Mouse (Mus musculus) right cerebral cortex, postnatal 4 days (tissue): ENCODE measurements around the gene Fer.
A peak's percentile ranks its signal among the peaks of the same experiment; 100 is the strongest.

ENCODE experiments used
- DNase-seq: peaks from one replicate; pipeline ENCODE4 v3.0.0-alpha.2; 2022

Gene Fer

DNA sequence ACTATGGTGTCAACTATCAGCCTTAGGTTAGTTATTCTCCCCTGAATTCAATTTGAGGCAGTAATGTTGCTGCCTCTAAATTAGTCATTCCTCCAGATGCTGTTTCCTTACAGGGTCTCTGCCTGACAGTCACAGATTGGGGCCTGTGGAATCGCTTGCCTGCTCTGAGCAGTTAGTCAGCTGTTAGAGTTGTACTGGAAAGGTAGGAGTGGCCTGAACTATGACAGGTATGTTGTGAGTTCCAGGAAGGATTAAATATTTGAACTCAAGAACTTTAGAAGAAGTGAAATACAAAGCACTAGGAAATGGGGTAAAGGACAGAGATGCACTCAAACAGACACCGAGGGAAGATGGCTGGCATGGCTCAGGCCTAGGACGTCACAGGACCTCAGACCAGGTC lies 233.9 kb downstream of the Fer start:
- no peak for DNase-seq

DNA sequence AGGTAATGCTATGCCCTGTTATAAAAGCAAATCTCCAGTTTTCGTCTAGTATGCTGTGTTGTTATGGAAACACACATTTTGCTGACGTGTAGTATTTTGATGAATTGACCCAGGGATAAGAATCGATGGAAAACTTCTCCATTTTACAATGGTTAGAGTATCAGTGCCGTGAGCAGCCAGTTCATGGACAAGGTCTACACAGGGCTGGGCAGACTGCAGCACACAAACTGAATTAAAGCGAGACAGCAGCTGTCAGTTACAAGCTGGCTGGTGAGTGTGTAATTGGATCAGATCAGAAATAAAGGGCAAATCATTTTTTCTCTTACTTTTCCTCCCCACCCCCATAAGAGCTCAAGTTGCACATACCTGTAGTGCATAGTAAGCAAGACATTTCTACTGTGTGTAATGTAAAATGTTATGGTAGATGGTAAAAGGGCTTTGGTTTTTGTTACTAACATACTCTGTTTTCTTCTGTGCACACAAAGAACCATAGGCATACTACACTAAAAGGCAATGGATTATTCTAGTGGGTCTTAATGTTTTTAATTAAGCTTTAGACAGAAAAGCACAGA lies 235.0 kb downstream of the Fer start:
- no peak for DNase-seq

DNA sequence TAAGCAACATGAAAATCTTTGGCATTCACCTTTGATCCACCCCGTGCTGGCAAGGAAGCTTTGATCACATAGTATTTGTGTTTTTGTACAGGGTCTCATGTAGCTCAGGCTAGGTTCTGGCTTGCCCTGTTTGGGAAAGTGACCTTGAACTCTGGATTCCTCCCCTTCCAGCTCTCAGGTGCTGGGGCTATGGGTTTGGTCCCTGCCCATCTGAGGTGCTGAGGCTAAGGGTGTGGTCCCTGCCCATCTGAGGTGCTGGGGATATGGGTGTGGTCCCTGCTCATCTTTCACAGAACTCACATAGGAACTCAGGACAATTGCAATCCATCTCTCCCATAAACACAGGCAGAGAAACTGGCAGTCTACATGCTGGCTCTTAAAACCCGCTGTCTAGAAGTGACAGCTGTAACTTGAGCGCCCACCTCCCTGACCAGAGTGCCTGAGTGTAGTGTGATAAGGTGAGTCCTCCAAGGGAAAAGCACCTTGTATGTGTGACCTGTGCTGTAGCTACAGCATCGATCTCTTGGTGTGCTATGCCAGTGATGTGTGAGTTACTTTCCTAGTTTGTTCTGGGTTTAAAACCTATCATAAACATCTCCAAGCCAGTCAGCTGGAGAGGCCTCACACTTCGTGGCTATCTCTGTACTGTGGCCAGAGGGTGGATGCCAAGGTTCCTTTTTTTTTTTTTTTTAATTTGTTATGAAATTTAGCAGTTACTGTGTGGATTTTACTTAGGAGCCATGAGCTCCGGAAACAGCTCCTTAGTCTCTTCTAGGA lies 236.7 kb downstream of the Fer start:
- DNase-seq, result no peak

DNA sequence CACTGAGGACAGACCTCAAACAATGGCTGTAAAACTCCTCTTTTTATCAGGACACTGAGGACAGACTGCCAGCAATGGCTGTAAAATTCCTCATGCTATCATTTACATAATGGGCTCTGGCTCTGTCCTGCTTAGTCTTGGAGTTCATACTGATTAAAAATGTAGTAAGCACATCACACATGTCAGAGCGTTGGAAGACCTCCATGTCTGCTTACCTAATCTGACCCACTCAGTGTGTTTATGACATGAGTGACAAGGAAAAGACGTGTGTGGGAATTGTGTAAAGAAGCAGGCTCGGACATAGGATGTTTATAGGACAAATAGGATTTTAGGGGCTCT lies 237.3 kb downstream of the Fer start:
- DNase-seq, result no peak

DNA sequence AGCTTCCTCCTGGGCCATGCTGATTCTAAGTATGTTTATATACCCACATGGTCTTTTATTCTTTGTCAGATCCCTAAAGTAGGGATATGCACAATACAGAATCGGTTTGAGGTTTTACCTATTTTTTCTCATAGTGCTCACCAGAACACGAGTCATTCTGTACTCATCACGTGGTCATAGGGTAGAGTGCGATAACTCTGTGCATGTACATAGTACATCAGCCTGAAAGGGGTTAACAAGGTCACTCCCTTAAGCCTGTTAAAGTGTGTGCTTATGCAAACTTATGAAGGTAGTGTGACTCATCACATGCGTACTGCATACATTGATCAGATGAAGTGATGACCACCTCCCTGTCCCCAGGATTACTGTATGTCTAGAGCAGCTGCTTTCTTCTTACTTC lies 245.9 kb downstream of the Fer start:
- DNase-seq, result no peak

DNA sequence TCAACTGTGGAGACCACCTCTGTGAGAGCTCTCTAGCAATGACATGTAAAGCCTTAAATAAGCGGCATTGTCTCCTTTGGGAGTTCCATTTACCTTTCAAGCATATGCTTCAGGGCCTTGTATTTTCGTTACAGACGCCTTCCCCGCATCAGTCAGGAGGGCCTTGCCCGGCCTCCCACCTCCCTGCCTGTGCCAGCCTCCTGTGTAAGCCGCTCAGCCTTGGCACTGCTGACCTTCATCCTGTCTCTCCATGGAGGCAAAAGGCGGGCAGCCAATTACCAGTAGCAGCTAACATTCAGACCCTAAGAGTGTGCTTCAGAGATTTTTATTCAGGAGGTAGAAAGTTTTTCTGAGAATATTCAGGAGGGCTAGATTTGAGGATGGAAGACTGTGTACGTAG lies 247.0 kb downstream of the Fer start:
- DNase-seq, result no peak

DNA sequence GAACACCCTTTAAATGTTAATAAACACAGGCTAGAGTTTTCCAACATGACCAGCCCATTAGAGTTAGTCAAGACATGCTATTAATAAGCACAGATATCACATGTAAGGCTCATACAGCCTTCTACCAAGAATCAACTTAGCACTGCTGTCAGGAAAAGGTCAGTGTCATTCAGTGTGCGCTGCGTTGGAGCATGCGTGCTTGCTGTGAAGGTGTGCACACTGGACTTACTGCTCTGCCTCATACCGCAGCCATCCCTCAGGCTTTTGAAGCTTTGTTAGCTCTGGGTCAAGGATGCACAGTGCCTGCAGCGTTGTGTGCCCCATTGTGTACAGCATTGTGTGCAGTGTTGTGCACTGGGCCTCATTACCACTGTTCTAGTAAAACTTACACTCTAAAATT lies 250.8 kb downstream of the Fer start:
- no peak for DNase-seq

DNA sequence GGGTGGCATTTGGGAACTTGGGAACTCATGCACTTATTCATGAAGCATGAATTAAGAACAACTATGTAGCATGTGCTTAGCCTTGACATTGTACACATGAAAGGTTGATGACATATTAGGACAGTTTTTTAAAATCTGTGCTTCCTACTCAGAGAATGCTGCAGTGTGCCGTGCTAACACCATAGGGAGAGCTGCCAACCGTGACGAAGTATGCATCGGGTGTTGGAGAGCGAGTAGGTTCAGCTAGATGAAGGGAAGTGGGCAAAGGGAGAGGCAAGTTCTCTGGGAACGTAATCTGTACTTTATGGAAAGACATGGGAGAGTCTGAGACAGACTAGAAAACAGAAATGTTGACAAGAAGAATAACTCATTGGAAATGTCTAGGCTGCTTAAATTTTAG lies 253.9 kb downstream of the Fer start:
- DNase-seq, result no peak

DNA sequence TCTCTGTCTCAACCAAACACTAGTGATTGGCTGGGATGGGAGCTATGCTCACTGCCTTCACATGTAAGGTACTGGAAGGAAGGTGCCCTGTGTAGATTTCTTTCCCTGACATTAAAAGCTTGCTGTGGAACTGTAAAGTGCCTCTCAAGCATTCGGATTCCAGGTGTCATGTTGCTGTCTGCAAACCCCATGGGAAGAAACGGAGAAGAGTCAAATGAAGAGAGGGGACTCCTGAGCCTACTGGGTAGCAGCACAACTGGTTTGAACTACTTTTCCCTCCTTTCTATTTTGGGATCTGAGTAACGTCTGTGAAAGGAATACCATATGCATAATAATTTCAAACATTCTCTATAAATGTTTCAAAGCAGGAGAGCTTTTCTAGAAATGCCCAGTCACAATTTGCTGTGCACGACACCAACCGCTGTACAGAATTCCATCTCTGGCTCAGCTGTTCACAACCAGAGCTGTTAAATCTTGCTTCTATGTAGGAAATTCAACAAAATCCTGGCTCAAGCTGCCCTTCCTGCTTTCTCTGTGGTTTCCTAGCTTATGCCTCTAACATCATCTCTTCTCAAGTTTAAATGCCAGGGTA lies 256.9 kb downstream of the Fer start:
- no peak for DNase-seq

DNA sequence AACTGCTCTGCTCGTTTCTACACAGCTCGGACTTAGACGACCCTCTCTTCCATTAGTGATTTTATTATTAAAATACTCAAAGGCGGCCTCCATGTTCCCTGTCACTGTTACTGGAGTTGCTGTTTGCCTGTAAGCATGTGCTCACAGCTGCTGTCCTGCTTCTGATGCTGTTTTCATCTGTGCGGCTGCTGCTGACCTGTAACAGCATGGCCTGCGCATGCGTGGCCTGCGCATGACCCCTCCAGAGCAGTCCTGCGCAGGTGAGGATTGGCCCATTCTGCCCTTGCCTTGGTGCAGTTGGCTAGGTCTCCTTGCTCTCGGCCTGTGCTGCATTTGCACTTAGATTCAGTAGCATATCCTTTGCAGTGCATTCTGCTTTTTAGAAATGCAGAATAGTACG lies 259.7 kb downstream of the Fer start:
- no peak for DNase-seq

DNA sequence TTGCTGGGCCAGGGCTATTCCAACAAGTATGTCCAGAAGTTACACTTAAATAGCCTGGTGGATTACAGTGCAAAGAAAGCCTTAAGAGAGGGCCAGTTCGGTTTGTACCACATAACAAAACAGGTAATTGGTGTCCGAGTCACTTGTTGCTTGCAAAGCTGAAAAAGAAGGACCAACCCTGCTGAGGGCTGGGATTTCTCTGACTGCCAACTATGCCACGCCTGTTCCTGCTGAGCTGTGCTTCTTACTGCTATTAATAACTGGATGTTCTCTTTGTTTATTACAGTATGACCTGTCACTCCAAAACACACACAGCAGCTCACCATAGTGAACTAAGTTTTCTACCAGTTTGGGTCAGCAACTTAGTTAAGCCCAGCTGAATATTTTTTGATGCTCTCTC lies 260.9 kb downstream of the Fer start:
- DNase-seq, result no peak

DNA sequence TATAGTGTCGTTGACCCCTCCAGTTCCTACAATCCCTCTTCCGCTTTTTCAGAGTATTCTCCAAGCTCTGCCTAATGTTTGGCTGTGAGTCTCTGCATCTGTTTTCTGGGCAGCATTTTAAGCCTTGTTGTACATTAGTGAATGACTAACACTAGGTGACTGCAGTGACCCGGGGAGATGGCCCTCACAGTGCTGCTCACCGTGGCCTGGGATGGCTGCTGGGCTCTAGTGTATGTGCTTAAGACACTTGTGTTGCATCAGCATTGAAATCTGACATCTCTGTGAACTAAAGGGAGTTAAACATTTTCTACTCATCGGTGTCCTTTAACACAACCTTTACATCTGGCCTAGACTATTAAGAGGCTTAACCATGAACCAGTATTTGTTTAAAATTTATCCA lies 264.0 kb downstream of the Fer start:
- DNase-seq, result no peak

DNA sequence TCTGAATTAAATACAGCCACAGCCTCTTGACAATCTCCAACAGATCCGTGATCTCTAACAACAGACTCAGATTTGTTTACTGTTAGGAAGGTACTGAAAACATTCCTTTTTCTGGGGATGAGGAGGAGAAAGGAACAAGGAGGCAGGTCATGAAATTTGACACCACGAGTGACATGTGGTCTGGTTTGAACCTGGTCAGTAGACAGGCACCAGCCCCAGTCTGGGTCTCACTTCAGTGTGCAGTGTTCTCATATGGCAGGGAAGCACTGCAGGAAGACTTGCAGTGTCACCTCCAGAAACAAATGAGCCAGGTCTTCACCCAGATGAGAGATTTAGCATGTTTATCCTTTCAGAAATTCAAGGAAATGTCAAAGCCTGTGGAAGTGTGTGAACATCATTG lies 266.9 kb downstream of the Fer start:
- no peak for DNase-seq

DNA sequence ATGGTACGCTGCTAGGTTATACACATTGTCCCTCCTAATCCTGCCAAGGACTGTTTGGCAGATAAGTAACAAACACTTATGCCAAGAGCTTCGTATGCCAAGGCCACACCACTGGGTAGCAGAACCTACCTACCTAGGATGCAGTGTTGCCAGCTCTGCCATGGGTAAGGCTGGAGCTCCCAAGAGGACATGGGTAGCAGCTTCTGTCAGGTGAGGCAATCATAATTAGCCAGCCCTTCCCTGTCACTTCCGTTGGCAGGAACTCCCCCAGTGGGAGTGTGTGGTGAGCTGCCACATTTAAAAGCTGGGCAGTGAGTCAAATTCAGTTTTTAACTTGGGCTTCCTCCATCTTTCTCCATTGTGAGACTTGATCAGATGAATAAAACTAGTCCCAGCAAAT lies 267.5 kb downstream of the Fer start:
- DNase-seq, result peak; percentile 25

DNA sequence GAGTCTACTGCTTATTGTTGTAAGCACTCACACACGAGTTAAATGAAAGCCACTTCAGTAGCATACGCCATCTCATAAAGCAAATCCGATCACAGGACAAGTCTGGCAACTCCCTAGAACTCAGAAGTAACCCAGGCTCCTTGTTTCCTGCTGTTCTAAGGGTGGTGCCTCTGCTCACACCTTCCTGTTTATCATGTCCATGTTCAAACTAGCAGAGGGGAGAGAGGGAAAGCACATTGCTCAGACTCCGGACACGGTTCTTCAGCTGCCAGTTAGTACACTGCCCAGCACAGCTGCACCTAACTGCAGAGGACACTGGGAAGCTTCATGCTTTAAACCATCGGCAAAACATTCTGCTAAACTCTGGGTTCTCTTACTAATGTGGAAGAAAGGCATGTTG lies 269.3 kb downstream of the Fer start:
- DNase-seq, result no peak

DNA sequence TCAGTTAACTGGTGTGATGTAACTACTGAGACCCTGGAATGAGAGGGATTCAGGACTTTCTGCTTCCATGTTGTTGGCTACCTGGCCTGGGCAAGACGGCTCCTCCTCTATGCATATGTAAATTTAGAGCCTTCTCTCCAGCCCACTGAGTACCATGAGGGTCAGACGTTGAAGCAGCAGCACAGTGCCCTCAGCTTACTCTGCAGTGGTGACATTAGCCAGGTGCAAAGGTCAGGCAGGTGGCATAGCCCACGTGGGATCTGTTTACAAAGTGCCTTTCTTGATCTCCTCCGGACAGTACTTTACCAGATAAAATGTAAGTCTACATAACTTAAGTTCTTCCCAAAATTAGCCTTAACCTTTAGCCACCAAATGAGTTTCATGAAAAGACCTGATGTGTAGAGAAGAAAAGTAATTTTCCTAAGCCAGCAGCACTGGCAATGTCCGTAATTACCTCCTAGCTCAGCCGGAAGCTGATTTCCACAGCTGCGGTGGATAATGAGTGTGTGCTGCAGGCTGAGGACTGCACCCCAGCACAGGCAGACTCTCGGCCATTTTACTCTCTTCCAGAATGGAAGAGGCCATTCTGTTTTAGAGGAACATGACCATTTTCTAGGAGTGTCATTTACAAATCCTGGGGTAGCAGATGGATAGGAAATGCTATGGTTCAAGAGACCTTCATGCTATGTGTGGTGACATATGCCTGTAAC lies 273.2 kb downstream of the Fer start:
- DNase-seq, result no peak

DNA sequence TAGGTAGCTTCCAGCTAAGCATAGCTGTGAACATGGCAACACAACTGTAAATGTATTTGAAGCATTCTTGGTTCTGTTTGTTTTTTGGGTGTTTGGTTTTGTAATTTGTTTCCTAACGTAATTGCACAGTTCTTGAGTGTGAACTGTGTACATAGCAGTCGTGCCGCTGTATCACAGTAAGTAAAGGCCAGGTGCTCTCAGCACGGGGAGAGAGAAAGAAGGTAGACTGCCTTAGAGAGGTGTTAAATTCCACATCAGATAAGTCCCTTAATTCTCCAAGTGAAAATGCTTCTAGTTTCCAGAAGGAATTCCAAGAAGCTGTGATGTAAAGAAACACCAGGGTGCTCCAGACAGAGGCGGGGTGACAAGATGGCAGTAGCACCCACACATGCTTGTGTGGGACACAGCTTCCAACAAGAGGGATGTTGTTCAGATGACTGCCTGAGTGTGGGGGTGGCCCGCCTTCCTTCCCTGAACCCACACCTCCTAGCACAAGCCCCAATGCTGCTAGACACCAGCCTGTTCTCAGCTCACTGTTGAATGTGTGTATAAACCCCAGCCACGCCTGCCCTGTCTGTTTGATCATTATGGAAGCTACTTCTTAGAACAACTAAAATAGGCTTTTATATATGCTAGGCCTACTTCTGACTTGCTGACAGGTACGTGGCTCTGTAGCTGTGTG lies 275.3 kb downstream of the Fer start:
- DNase-seq, result no peak

DNA sequence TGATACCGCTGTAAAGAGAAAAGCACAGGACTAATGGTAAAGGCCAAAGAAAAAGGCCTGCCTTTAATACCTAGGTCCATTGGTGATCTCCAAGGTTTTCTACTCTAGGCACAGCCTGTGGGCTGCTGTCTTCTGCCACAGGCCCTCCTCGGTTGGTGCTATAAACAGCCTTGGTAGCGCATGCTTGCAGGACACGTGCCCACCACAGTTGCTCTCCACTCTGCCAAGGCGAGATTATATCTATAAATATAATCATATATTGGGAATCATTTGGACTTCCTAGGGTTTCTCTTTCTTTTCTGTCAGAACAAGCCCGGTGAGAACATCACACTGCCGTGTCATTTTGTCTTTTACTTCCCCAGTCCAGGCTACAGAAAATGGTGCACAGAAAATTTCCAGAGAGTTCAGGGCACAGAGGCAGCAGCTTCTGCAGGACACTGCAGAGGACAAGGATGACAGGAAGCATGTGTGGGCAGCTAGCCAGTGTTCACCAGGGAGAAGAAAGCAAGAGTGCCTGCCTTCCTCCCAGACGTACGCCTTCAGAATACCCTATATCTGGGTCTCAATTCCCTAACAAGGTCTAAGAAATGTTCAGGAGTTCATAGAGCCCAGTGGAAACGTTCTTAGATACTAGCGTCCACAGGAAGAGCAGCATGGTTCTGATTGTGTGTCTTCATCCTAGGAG lies 276.5 kb downstream of the Fer start:
- DNase-seq, result no peak

DNA sequence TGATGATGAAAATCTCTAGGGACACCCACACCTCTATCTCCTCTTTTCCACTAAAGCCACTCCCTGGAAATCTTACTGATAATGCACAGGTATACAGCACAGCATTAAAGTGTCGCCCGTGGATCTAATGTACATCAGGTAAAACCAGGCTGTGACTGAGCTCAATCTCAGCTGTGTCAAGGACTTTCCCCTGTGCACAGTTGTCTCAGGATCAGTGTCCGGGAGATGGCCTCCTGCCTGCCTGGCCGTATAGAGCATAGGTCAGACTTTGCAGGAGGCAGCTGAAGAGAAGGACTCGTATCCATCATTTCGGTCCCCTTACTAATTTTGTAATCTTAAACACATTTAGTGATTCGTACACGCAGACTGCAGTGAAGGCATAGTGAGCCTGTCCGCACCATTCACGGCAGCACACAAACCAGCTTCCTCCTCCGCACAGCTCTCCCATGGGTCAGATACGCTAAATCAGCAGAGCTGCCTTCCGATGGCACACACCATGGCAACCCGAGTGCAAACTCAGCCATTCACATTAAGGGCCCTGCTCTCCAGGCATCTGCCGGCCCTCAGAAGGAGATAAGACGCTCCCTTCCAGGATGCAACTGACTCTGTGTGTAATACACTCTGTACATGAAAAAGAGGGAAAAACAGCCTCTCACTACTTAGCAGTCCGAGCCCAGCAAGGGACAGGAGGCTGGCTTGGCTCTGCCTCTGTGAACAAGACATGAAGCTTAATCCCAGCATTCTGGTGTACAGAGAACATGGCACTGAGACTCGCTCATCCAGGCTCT lies 277.4 kb downstream of the Fer start:
- DNase-seq, result no peak

DNA sequence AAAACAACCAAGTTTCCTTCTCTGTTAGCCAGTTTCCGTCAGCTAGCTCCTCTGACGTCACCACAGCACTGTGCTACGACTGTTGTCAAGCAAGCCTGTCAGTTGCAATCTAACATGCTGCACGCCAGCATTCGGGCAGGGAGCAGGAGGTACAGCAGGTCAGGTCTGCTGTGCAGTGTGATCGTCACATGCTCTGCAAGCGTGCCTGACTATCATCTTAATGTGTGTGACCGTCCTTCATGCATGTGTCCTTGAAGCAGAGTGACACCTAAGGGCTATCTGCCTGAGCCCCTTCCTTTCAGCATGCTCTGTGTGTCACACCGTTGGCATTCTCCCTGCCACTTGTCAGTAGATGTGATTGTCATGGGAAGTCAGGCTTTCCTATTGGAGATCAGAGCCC lies 279.0 kb downstream of the Fer start:
- no peak for DNase-seq

DNA sequence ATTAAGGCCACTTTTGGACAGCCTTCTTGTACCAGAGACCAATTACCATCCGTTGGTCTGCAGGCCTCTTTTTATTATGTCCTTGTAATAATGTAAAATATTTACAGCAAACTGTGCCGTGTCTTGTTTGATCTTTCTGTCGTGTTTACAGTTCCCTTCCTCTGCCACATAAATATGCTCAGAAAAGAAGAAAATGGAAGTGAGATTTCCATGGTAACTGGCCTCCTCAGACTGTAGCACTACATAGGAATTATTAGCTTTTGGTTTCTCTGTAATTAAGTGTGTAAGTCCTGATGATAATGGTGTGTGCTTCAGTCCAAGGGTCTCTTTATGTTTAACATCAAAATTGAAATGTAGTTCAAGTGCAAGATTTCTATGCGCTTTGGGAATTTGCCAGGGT lies 283.5 kb downstream of the Fer start:
- no peak for DNase-seq

DNA sequence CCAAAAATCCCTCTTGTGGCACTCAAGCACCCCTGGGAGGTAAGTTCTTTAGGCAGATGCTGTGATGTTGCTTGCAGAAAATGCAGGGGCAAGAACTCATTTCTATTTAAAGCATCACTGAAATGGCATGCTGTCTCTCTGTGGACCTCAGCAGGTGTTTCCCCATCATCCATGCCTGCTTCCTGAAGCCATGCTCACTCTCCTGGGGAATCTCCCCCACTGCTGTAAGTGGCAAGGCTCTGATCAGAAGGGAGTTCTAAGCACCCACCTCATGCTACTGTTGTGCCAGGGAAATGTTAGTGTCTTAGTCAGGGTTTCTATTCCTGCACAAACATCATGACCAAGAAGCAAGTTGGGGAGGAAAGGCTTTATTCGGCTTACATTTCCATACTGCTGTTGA lies 287.9 kb downstream of the Fer start:
- no peak for DNase-seq
